Mouse (Mus musculus): ENCODE results near the gene Gm15127.
"Not testable (repeated sequence)": the region's sequence is repeated elsewhere in the genome, so short reads cannot be mapped to it uniquely, and the experiment has no call there.

DNA sequence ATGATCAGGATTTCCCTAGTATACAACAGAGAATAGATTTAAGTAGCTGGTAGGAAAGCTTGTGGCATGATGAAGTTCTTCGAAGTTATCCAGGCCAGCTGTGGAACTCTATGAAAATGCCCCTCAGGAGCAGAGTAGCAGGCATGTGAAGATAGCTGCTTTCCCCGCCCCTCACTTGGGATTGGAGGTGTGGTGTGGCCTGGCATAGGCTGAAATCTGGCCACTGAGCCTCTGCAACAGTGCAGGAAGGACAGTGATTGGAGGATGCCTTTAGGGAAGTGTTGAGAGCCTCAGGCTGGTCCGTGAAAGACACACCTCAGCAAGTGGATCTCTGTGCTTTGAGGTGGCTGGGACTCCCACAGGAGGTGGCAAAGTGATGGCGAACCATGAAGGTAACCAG is at the start of gene Gm15127:
- not testable (repeated sequence) for TF ChIP-seq EP300, CTCF (IDR thresholded peaks at IDR 0.05)
